Mouse (Mus musculus) intestine, postnatal 0 days (tissue): ENCODE results near the gene 4930407I10Rik. TPM values are rescaled to one million over a fixed set of nuclear protein-coding genes. Genes with fewer than 3 reads are reported as not detected.

ENCODE experiments used
- ATAC-seq: fragments of 200-750 bp; cut with Nextera tagmentation; 2 replicates; pipeline ENCODE4 v1.8.0; 2017; ENCODE audit warnings: mild to moderate bottlenecking, moderate TSS enrichment, moderate library complexity
- H3K27ac ChIP-seq: fragments of 300-500 bp; sonication (generic); 2 replicates; pipeline ENCODE4 v1.5.1; 2014; ENCODE audit warnings: mild to moderate bottlenecking, low read depth, low read length, moderate library complexity
- H3K27me3 ChIP-seq: fragments of 300-500 bp; sonication (generic); replicated peaks from 2 replicates; pipeline ENCODE4 v1.6.1; 2014; ENCODE audit warnings: low read length, mixed read lengths; ENCODE audit not compliant: control insufficient read depth, insufficient read depth
- H3K36me3 ChIP-seq: fragments of 300-500 bp; sonication (generic); 2 replicates; pipeline ENCODE4 v1.6.1; 2014; ENCODE audit warnings: mild to moderate bottlenecking, moderate library complexity; ENCODE audit not compliant: control insufficient read depth, insufficient read depth
- H3K4me1 ChIP-seq: fragments of 300-500 bp; sonication (generic); replicated peaks from 2 replicates; pipeline ENCODE4 v1.6.1; 2014; ENCODE audit warnings: antibody characterized with exemption, low read length, mixed read lengths; ENCODE audit not compliant: control insufficient read depth, insufficient read depth
- H3K4me2 ChIP-seq: fragments of 300-500 bp; sonication (generic); replicated peaks from 2 replicates; pipeline ENCODE4 v1.6.1; 2014; ENCODE audit warnings: low read depth, mild to moderate bottlenecking, moderate library complexity
- H3K4me3 ChIP-seq: fragments of 300-500 bp; sonication (generic); 2 replicates; pipeline ENCODE4 v1.5.1; 2014; ENCODE audit warnings: low read depth, low read length
- H3K9ac ChIP-seq: fragments of 300-500 bp; sonication (generic); 2 replicates; pipeline ENCODE4 v1.6.1; 2014; ENCODE audit warnings: mild to moderate bottlenecking, low read depth, low read length
- H3K9me3 ChIP-seq: fragments of 300-500 bp; sonication (generic); 2 replicates; pipeline ENCODE4 v1.6.1; 2016; ENCODE audit warnings: mixed run types; ENCODE audit not compliant: control insufficient read depth
- CTCF ChIP-seq: sonication (generic); IDR thresholded peaks from 2 replicates; pipeline ENCODE4 v1.5.1; 2016; ENCODE audit warnings: low read depth, mild to moderate bottlenecking, control low read depth, antibody characterized with exemption, moderate library complexity
- WGBS: fragments of 180-500 bp; shearing (Covaris S2); extraction: QIAGEN DNeasy Blood & Tissue Kit; methylation state at CpG from one replicate; pipeline ENCODE4 v1.1.7; 2014; 5-methylcytosine and 5-hydroxymethylcytosine counted together
- polyA plus RNA-seq: library from polyadenylated mRNA; unstranded; fragments of >200 nt; fragmentation: Nextera tagmentation; extraction: Ambion mirVana; gene quantifications from 2 replicates; pipeline ENCODE4 v1.2.1, GENCODE M21; 2015

The 4930407I10Rik gene
- not detected in 2 replicates for polyA plus RNA-seq

DNA sequence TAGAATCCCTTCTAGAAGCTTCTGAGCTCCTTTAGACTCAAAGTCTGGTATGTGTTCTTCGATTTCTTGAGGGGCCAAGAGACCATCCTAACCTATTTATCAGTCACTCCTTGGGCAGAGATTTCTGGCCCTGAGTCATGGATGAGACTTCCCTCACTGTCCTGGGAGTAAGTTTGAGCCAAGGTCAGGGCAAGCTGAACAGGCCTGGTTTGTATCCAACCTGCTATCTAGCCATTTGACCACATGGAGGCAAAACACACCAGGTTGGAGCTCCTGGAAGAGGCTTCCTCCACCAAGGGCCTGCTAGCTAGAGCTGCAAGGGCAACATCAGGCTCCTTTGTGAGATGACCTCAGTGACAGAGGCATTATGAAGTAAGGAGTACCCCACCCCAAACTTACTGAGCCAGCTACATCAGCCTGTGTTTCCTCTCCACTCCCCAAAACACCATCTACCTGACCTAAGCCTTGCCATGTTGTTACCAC is at the start of gene 4930407I10Rik:
TSS of gene 4930407I10Rik (plus strand) at position 433 of the 483 bp plus-strand sequence.
- Histone ChIP-seq H3K9me3 (no peaks in the 10 kb centered on the region), H3K27ac (no peak within 1 kb of the TSS), H3K9ac (no peak within 1 kb of the TSS), H3K36me3 (no peaks in the 10 kb centered on the region), H3K4me3 (no peak within 1 kb of the TSS), H3K4me2 (no peak within 1 kb of the TSS), H3K4me1 (no peaks in the 10 kb centered on the region), H3K27me3 (peaks cover 5% of the 10 kb centered on the region; the same call in 1 of the 2 replicates)
- WGBS = 83% methylated on average over 1 of the region's 1 CpGs
- TF ChIP-seq CTCF = no peak
- ATAC-seq = no peak

DNA sequence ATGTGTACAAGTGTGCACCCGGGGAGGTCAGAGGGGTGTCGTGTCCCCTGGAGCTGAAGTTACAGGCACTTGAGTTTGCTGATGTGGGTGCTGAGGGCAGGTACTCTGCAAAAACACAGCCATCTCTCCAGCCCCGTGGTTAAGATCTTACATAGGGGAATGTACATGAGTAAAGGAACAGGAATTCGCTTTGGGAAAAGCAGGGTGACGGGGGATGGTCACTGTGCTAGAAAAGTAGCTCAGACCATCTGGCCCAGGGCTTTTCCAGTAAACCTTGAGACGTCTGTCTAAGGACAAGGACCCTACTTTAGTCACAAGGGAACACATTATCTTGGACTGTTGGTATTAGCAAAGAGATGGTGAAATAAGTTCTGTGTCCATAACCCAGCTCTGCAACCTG is 47.0 kb upstream of the 4930407I10Rik start:
- Histone ChIP-seq H3K27me3 (no peaks in the 10 kb centered on the region), H3K27ac (no peak overlapping the region), H3K4me3 (no peak overlapping the region), H3K9me3 (no peaks in the 10 kb centered on the region), H3K36me3 (no peaks in the 10 kb centered on the region), H3K4me1 (no peaks in the 10 kb centered on the region), H3K4me2 (no peak overlapping the region), H3K9ac (no peak overlapping the region)
- 82% methylated on average over 6 of the region's 6 CpGs for WGBS
- no peak for ATAC-seq
- TF ChIP-seq CTCF = no peak

DNA sequence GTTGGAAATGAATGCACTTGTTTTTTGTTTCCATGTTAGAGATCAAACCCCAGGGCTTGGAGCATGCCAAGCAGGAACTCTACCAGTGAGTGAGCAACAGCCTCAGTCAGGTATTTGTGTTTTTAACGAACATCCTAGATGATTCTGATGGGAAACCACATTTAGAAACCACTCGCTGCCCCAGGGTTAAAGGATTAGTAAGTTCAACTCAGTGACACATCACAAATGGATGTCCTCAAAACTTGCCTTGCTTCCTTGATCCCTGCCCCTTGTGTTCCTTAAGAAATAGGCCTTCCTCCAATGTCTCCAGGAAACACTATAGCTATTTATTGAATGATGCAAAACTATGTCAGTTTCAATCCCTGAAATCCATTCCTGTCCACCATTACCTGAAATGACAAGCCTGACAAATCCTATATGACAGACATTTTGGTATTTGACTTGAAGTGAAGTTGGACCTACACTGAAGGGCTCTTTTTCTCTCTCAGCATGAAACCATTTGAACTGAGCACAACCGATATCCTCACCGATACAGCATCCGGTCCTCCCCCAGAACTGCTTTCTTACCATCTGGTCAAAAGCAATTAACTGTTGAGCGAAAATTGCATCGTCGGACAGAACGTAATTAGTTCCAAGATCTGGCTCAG is 44.1 kb upstream of the 4930407I10Rik start:
- H3K9ac ChIP-seq = peak overlapping the region; percentile 76; the same call in 1 of the 2 replicates
- WGBS = 19% methylated on average over 9 of the region's 9 CpGs
- no peaks in the 10 kb centered on the region for H3K27me3 ChIP-seq
- H3K4me3 ChIP-seq = peak overlapping the region; percentile 89
- H3K4me1 ChIP-seq = no peaks in the 10 kb centered on the region
- H3K36me3 ChIP-seq = no peaks in the 10 kb centered on the region
- no peak overlapping the region for H3K27ac ChIP-seq
- peak overlapping the region; percentile 96 for H3K4me2 ChIP-seq
- no peak for ATAC-seq
- no peaks in the 10 kb centered on the region for H3K9me3 ChIP-seq
- no peak for TF ChIP-seq CTCF

DNA sequence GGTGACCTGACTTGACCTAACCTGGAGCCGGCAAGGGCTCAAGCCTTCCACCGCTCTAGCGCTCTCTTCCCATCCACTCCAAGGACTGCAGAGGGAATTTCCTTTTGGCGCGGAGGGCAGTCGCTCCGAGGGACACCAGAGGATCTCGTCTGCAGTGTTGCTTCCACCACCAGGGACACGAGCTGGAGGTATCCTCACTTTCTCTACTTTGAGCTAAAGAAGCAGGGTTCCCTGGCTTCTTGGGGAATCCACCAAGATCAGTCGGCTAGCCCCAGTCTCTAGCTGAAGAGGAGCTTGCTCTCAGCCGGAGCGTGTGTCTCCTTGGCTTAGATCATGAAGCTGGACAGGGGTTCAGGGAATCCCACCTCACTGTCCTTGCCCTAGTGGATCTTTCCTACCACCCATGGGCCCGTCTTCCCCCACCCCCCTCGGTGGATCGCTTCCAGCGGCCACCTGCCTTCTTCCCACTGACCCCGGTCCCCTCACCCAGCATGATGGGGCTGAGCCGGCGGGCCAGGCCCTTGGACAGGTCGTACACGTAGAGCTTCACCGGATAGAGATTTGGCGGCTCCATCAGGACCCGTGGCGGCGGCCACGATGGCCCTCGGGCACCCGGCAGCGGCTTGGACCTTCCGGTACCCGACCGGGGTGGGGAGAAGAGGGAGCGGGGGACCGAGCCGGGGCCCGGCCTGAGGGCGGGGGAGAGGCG is 43.4 kb upstream of the 4930407I10Rik start:
- no peak for ATAC-seq
- H3K4me3 ChIP-seq = peak overlapping the region; percentile 89
- H3K9me3 ChIP-seq = no peaks in the 10 kb centered on the region
- H3K4me1 ChIP-seq = no peaks in the 10 kb centered on the region
- H3K27ac ChIP-seq = peak overlapping the region; percentile 72
- H3K4me2 ChIP-seq = peak overlapping the region; percentile 96
- no peaks in the 10 kb centered on the region for H3K36me3 ChIP-seq
- H3K9ac ChIP-seq = peak overlapping the region; percentile 76
- H3K27me3 ChIP-seq = no peaks in the 10 kb centered on the region
- 0% methylated on average over 39 of the region's 39 CpGs for WGBS
- TF ChIP-seq CTCF = peak; percentile 32

DNA sequence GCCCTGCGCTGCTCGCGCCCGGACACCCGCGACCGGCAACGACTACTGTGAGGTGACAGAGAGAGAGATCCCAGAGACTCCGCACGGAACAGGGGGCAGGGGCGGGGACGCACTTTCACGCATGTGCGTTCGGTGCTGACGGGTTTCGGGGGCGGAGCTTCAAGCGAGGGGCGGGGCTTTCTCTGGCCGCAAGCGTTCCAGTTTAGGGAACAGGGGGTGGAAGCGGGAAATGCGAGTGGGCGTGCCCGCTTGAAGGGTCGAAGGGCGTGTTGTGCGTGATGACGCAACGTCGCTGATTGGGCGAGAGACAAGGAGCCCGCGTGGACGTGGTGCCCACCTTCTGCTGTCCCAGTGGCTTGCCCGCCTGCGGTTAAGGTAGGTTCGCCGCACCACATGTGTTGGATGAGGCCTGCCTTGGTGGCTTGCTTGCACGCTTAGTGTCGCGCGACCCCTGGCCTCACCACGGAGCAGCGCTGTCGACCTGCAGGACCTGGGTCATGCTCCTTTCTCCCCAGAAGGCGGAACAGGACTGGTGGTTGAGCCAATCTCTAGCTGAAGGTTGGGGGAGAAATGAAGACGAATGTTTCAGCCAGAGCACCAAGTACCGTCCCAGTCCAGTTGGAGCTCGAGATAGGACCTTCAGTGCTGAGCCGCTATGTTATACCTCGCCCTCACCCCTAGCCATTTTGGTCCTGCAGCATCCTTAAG is 42.7 kb upstream of the 4930407I10Rik start:
- under 1% methylated on average over 53 of the region's 53 CpGs for WGBS
- Histone ChIP-seq H3K27ac (peak overlapping the region; percentile 72), H3K4me3 (peak overlapping the region; percentile 89), H3K9me3 (no peaks in the 10 kb centered on the region), H3K9ac (peak overlapping the region; percentile 76), H3K27me3 (no peaks in the 10 kb centered on the region), H3K4me2 (peak overlapping the region; percentile 96), H3K4me1 (no peaks in the 10 kb centered on the region), H3K36me3 (no peaks in the 10 kb centered on the region)
- peak; percentile 47 for TF ChIP-seq CTCF
- ATAC-seq = peak; percentile 89

DNA sequence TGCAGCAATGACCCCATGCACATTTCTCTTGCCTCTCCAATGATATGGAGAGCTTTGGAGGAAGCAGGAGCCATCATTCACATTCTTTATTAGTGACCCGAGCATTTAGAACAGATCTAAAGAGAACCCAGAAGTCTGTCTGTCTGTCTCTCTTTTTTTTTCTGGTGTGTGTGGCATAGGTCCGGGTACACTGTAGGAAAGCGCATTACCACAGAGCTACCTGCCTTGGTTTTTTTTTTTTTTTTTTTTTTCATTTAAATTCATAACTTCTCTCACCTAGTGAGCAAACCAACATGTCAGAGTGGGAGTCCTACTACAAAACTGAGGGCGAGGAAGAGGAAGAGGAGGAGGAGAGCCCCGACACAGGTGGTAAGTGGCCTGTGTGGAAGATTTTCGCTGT is 42.1 kb upstream of the 4930407I10Rik start:
- TF ChIP-seq CTCF = no peak
- peak overlapping the region; percentile 89 for H3K4me3 ChIP-seq
- H3K4me1 ChIP-seq = no peaks in the 10 kb centered on the region
- H3K9ac ChIP-seq = peak overlapping the region; percentile 76; the same call in 1 of the 2 replicates
- H3K27ac ChIP-seq = peak overlapping the region; percentile 72; the same call in 1 of the 2 replicates
- H3K27me3 ChIP-seq = no peaks in the 10 kb centered on the region
- peak overlapping the region; percentile 96 for H3K4me2 ChIP-seq
- H3K9me3 ChIP-seq = no peaks in the 10 kb centered on the region
- WGBS = 7% methylated on average over 6 of the region's 6 CpGs
- ATAC-seq = no peak
- H3K36me3 ChIP-seq = no peaks in the 10 kb centered on the region
